Mouse (Mus musculus) midbrain, postnatal 0 days (tissue): ENCODE data around the gene Prmt9. TPM values are rescaled to one million over a fixed set of nuclear protein-coding genes. Genes with fewer than 3 reads are reported as not detected.

Experiments used
- ATAC-seq: fragments of 200-750 bp; cut with Nextera tagmentation; 2 replicates; pipeline ENCODE4 v1.8.0; 2017; ENCODE audit warnings: moderate number of reproducible peaks, mild to moderate bottlenecking, moderate TSS enrichment, moderate library complexity; ENCODE audit not compliant: low FRiP score
- DNase-seq: peaks from one replicate; pipeline ENCODE4 v3.0.0-alpha.2; 2015; ENCODE audit warnings: low spot score
- H3K27ac ChIP-seq: fragments of 300-500 bp; sonication (generic); 2 replicates; pipeline ENCODE4 v1.5.1; 2014; ENCODE audit warnings: low read depth, mild to moderate bottlenecking, low read length, mixed read lengths
- H3K27me3 ChIP-seq: fragments of 300-500 bp; sonication (generic); 2 replicates; pipeline ENCODE4 v1.6.1; 2014; ENCODE audit warnings: low read length, control low read depth, mixed read lengths; ENCODE audit not compliant: insufficient read depth
- H3K36me3 ChIP-seq: fragments of 300-500 bp; sonication (generic); 2 replicates; pipeline ENCODE4 v1.6.1; 2014; ENCODE audit warnings: low read length, control low read depth, mixed read lengths; ENCODE audit not compliant: insufficient read depth
- H3K4me1 ChIP-seq: fragments of 300-500 bp; sonication (generic); 2 replicates; pipeline ENCODE4 v1.6.1; 2014; ENCODE audit warnings: mild to moderate bottlenecking, control low read depth, antibody characterized with exemption, low read length, mixed read lengths; ENCODE audit not compliant: insufficient read depth
- H3K4me2 ChIP-seq: fragments of 300-500 bp; sonication (generic); 2 replicates; pipeline ENCODE4 v1.6.1; 2014; ENCODE audit warnings: low read depth, mild to moderate bottlenecking, low read length, mixed read lengths; ENCODE audit not compliant: poor library complexity, severe bottlenecking
- H3K4me3 ChIP-seq: fragments of 300-500 bp; sonication (generic); 2 replicates; pipeline ENCODE4 v1.5.1; 2014; ENCODE audit warnings: low read depth, mild to moderate bottlenecking, low read length, moderate library complexity
- H3K9ac ChIP-seq: fragments of 300-500 bp; sonication (generic); replicated peaks from 2 replicates; pipeline ENCODE4 v1.6.1; 2014; ENCODE audit warnings: mild to moderate bottlenecking, low read length, moderate library complexity, mixed read lengths; ENCODE audit not compliant: poor library complexity, severe bottlenecking
- H3K9me3 ChIP-seq: fragments of 300-500 bp; sonication (generic); 2 replicates; pipeline ENCODE4 v1.6.1; 2016; ENCODE audit warnings: low read length, control low read depth
- CTCF ChIP-seq: IDR thresholded peaks from 2 replicates; pipeline ENCODE4 v1.5.1; 2016; ENCODE audit warnings: antibody characterized with exemption, mild to moderate bottlenecking
- WGBS: fragments of 180-500 bp; shearing (Covaris S2); extraction: QIAGEN DNeasy Blood & Tissue Kit; methylation state at CpG from one replicate; pipeline ENCODE4 v1.1.7; 2014; 5-methylcytosine and 5-hydroxymethylcytosine counted together
- polyA plus RNA-seq: library from polyadenylated mRNA; unstranded; fragments of >200 nt; fragmentation: Nextera tagmentation; extraction: Ambion mirVana; gene quantifications from 2 replicates; pipeline ENCODE4 v1.2.1, GENCODE M21; 2015
- total RNA-seq: library from RNA; depleted of rRNA; stranded (reverse); fragments of >200 nt; gene quantifications from 2 replicates; pipeline ENCODE4 v1.2.3, GENCODE M21; 2014; rRNA removed

Prmt9 gene
- total and polyA plus RNA-seq, 2 experiments from 2014 or later, result 21.5 to 28.1 TPM

- no peak overlapping the region for H3K4me2 ChIP-seq
- peak; percentile 61 for TF ChIP-seq CTCF
- no peak overlapping the region for H3K27ac ChIP-seq
- no peaks in the 10 kb centered on the region for H3K9me3 ChIP-seq
- H3K4me1 ChIP-seq, result no peaks in the 10 kb centered on the region
- H3K9ac ChIP-seq, result no peak overlapping the region
- no peaks in the 10 kb centered on the region for H3K36me3 ChIP-seq
- H3K27me3 ChIP-seq, result no peaks in the 10 kb centered on the region
- peak; percentile 62 for DNase-seq
- 70% methylated on average over 2 of the region's 2 CpGs for WGBS
- ATAC-seq, result 0 out of 2 replicates have a peak, but pooled peaks have one; percentile 31
- H3K4me3 ChIP-seq, result no peak overlapping the region
These were observed 68.7 kb downstream of the Prmt9 start for GRCm38 (mm10) chr8:77617916-77618315.

- Histone ChIP-seq H3K4me1 (no peaks in the 10 kb centered on the region), H3K4me3 (no peak overlapping the region)
- ATAC-seq, result no peak
These were observed 74.5 kb downstream of the Prmt9 start for GRCm38 (mm10) chr8:77623677-77624209.

GRCm38 (mm10) chr8:77629858-77630537 lies 80.8 kb downstream of the Prmt9 start:
- no peak overlapping the region for H3K9ac ChIP-seq
- H3K9me3 ChIP-seq, result no peaks in the 10 kb centered on the region
- ATAC-seq (peak; percentile 86), DNase-seq (peak; percentile 87)
- WGBS, result 18% methylated on average over 15 of the region's 15 CpGs
- no peak overlapping the region for H3K27ac ChIP-seq
- H3K36me3 ChIP-seq, result no peaks in the 10 kb centered on the region
- H3K4me2 ChIP-seq, result no peak overlapping the region
- H3K27me3 ChIP-seq, result no peaks in the 10 kb centered on the region
- no peaks in the 10 kb centered on the region for H3K4me1 ChIP-seq
- peak; percentile 99 for TF ChIP-seq CTCF
- no peak overlapping the region for H3K4me3 ChIP-seq

More at GRCm38 (mm10) chr8:77623677-77624209, 74.5 kb downstream of the Prmt9 start:
- no peak for DNase-seq
- Histone ChIP-seq H3K27me3 (no peaks in the 10 kb centered on the region), H3K9ac (no peak overlapping the region), H3K4me2 (no peak overlapping the region), H3K36me3 (no peaks in the 10 kb centered on the region), H3K27ac (no peak overlapping the region), H3K9me3 (no peaks in the 10 kb centered on the region)
- TF ChIP-seq CTCF, result no peak
- WGBS, result 56% methylated on average over 7 of the region's 7 CpGs

GRCm38 (mm10) chr8:77630691-77631090 lies 81.5 kb downstream of the Prmt9 start:
- no peak overlapping the region for H3K27ac ChIP-seq
- no peak for TF ChIP-seq CTCF
- no peaks in the 10 kb centered on the region for H3K9me3 ChIP-seq
- no peaks in the 10 kb centered on the region for H3K36me3 ChIP-seq
- ATAC-seq (no peak), DNase-seq (no peak)
- H3K27me3 ChIP-seq, result no peaks in the 10 kb centered on the region
- no peak overlapping the region for H3K9ac ChIP-seq
- H3K4me1 ChIP-seq, result no peaks in the 10 kb centered on the region
- 47% methylated on average over 3 of the region's 3 CpGs for WGBS
- H3K4me3 ChIP-seq, result no peak overlapping the region
- no peak overlapping the region for H3K4me2 ChIP-seq

Other genes starting within 250 kb of the Prmt9 start
- gene Arhgap10, start 31.4 kb upstream of the Prmt9 start, total RNA-seq, result 4.4 and 5.4 TPM in 2 replicates
- 2.3 TPM in 2 replicates for gene Arhgap10, start 31.4 kb upstream of the Prmt9 start, polyA plus RNA-seq
- 61.9 and 75.0 TPM in 2 replicates for gene Tmem184c, start 61.3 kb downstream of the Prmt9 start, total RNA-seq
- 64.0 and 65.1 TPM in 2 replicates for gene Tmem184c, start 61.3 kb downstream of the Prmt9 start, polyA plus RNA-seq
- gene Ednra, start 175.1 kb downstream of the Prmt9 start, total RNA-seq, result 5.0 and 6.8 TPM in 2 replicates
- 4.9 and 5.1 TPM in 2 replicates for gene Ednra, start 175.1 kb downstream of the Prmt9 start, polyA plus RNA-seq